Mouse (Mus musculus) hindbrain, postnatal 0 days (tissue): ENCODE results near the gene Tspan7. TPM values are rescaled to one million over a fixed set of nuclear protein-coding genes. Genes with fewer than 3 reads are reported as not detected.
A peak's percentile ranks its signal among the peaks of the same experiment; 100 is the strongest.

Source experiments
- ATAC-seq: fragments of 200-750 bp; cut with Nextera tagmentation; 2 replicates; pipeline ENCODE4 v1.8.0; 2017; ENCODE audit warnings: mild to moderate bottlenecking, moderate TSS enrichment, moderate library complexity
- DNase-seq: peaks from one replicate; pipeline ENCODE4 v3.0.0-alpha.2; 2015; ENCODE audit warnings: low spot score
- H3K27ac ChIP-seq: fragments of 300-500 bp; sonication (generic); 2 replicates; pipeline ENCODE4 v1.5.1; 2014; ENCODE audit warnings: mild to moderate bottlenecking
- H3K27me3 ChIP-seq: fragments of 300-500 bp; sonication (generic); 2 replicates; pipeline ENCODE4 v1.6.1; 2014; ENCODE audit warnings: low read length, mixed read lengths; ENCODE audit not compliant: insufficient read depth
- H3K36me3 ChIP-seq: fragments of 300-500 bp; sonication (generic); 2 replicates; pipeline ENCODE4 v1.6.1; 2014; ENCODE audit warnings: low read length, mixed read lengths; ENCODE audit not compliant: insufficient read depth
- H3K4me1 ChIP-seq: fragments of 300-500 bp; sonication (generic); 2 replicates; pipeline ENCODE4 v1.6.1; 2014; ENCODE audit warnings: antibody characterized with exemption, low read length, mixed read lengths; ENCODE audit not compliant: insufficient read depth
- H3K4me2 ChIP-seq: fragments of 300-500 bp; sonication (generic); 2 replicates; pipeline ENCODE4 v1.6.1; 2014; ENCODE audit warnings: low read depth, mild to moderate bottlenecking, low read length, moderate library complexity, mixed read lengths
- H3K4me3 ChIP-seq: fragments of 300-500 bp; sonication (generic); 2 replicates; pipeline ENCODE4 v1.5.1; 2014; ENCODE audit warnings: low read length
- H3K9ac ChIP-seq: fragments of 300-500 bp; sonication (generic); replicated peaks from 2 replicates; pipeline ENCODE4 v1.6.1; 2014; ENCODE audit warnings: mild to moderate bottlenecking, low read length, moderate library complexity, mixed read lengths
- H3K9me3 ChIP-seq: fragments of 300-500 bp; sonication (generic); 2 replicates; pipeline ENCODE4 v1.6.1; 2016; ENCODE audit warnings: low read length, mixed read lengths
- CTCF ChIP-seq: IDR thresholded peaks from 2 replicates; pipeline ENCODE4 v1.5.1; 2016; ENCODE audit warnings: antibody characterized with exemption, control low read depth, low read depth
- WGBS: fragments of 180-500 bp; shearing (Covaris S2); extraction: QIAGEN DNeasy Blood & Tissue Kit; methylation state at CpG from one replicate; pipeline ENCODE4 v1.1.7; 2014; 5-methylcytosine and 5-hydroxymethylcytosine counted together
- polyA plus RNA-seq: library from polyadenylated mRNA; unstranded; fragments of >200 nt; fragmentation: Nextera tagmentation; extraction: Ambion mirVana; gene quantifications from 2 replicates; pipeline ENCODE4 v1.2.1, GENCODE M21; 2015
- total RNA-seq: library from RNA; depleted of rRNA; stranded (reverse); fragments of >200 nt; gene quantifications from 2 replicates; pipeline ENCODE4 v1.2.3, GENCODE M21; 2014

The Tspan7 gene
- total and polyA plus RNA-seq, 2 experiments from 2014 or later = 297 to 669 TPM

DNA sequence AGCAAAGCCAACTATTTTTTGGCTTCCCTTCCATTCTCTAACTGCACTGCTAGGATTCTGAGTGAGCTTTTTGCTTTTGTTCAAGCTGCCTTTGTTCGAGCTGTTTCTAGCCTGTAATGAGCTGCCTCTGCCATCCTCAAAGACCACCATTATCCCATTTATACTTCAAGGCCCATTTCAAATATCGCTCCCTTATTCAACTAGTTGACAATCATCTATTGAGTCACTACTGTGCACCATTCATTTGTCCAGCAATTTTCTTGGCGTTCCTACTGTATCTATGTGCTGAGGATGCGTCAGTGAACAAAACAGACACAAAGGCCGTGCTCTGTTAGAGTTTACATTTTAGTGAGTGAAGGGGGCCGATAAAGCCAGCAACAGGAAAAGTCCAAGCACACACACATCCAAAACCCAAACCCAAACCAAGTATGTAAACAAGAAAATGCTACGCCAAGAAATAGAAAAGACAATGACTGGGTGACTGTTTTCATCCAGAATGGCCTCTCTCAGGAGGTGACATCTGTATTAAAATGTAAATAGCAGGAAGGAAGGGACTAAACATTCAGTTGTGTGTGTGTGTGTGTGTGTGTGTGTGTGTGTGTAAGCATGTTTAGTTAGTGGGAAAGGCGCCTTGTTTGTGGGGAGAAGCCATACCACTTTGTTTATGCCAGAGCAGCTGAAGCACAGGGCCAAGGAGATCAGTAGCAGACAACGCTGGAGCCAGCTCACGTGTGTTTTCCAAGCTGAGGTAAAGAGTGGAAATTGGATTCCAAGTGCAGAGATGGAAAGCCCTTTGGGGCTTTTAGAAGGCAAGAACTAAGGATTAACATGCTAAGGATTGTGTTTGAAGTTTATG, 5.7 kb upstream of the Tspan7 start:
- 67% methylated on average over 10 of the region's 10 CpGs for WGBS
- H3K9me3 ChIP-seq = no peaks in the 10 kb centered on the region
- H3K36me3 ChIP-seq = no peaks in the 10 kb centered on the region
- no peak overlapping the region for H3K27ac ChIP-seq
- ATAC-seq (peak; percentile 74), DNase-seq (peak; percentile 16)
- no peak overlapping the region for H3K4me3 ChIP-seq
- H3K27me3 ChIP-seq = no peaks in the 10 kb centered on the region
- H3K4me1 ChIP-seq = no peaks in the 10 kb centered on the region
- no peak overlapping the region for H3K4me2 ChIP-seq
- no peak for TF ChIP-seq CTCF
- H3K9ac ChIP-seq = no peak overlapping the region

DNA sequence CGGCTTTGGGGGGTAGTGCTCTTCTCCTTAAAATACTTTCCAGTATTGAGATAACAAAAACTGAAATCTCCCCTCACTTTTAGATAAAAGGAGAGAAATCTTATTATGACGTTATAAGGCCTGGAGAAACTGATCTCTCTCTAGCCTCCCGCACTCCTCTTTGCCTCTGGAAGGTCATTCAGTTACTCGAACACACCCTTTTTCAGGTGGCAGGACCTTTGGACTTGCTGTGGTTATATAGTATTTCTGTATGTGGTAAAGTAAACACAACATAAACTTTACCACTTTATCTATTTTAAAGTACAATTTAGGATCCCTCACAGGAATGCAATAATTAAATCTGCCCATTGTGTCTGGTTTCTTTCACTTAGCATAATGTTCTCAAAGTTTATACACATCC, 5.0 kb upstream of the Tspan7 start:
- no peak overlapping the region for H3K9ac ChIP-seq
- H3K27me3 ChIP-seq = no peaks in the 10 kb centered on the region
- H3K36me3 ChIP-seq = no peaks in the 10 kb centered on the region
- no peak overlapping the region for H3K4me3 ChIP-seq
- 82% methylated on average over 4 of the region's 4 CpGs for WGBS
- H3K4me1 ChIP-seq = no peaks in the 10 kb centered on the region
- no peak overlapping the region for H3K4me2 ChIP-seq
- no peak for DNase-seq
- H3K27ac ChIP-seq = no peak overlapping the region
- no peak for TF ChIP-seq CTCF
- ATAC-seq = no peak
- H3K9me3 ChIP-seq = no peaks in the 10 kb centered on the region

- Histone ChIP-seq H3K27me3 (no peaks in the 10 kb centered on the region), H3K9ac (peak overlapping the region; percentile 65), H3K4me1 (no peaks in the 10 kb centered on the region), H3K36me3 (no peaks in the 10 kb centered on the region), H3K9me3 (no peaks in the 10 kb centered on the region), H3K4me2 (peak overlapping the region; percentile 58), H3K4me3 (peak overlapping the region; percentile 52), H3K27ac (peak overlapping the region; percentile 76)
- DNase-seq = peak; percentile 72
- 21% methylated on average over 27 of the region's 27 CpGs for WGBS
- peak; percentile 50 for TF ChIP-seq CTCF
- peak; percentile 93 for ATAC-seq
Observed at GRCm38 (mm10) chrX:10485664-10486211, 780 bp downstream of the Tspan7 start.

- Histone ChIP-seq H3K27me3 (no peaks in the 10 kb centered on the region), H3K4me2 (no peak overlapping the region), H3K9ac (no peak overlapping the region), H3K9me3 (no peaks in the 10 kb centered on the region), H3K36me3 (no peaks in the 10 kb centered on the region), H3K4me3 (no peak overlapping the region), H3K27ac (no peak overlapping the region), H3K4me1 (no peaks in the 10 kb centered on the region)
- TF ChIP-seq CTCF = no peak
- ATAC-seq = no peak
- DNase-seq = no peak
- WGBS = 90% methylated on average over 2 of the region's 2 CpGs
Observed at GRCm38 (mm10) chrX:10498580-10498979, 13.6 kb downstream of the Tspan7 start.

GRCm38 (mm10) chrX:10502616-10503015, 17.7 kb downstream of the Tspan7 start:
- Histone ChIP-seq H3K4me2 (no peak overlapping the region), H3K9me3 (no peaks in the 10 kb centered on the region), H3K27ac (no peak overlapping the region), H3K4me1 (no peaks in the 10 kb centered on the region), H3K9ac (no peak overlapping the region), H3K4me3 (no peak overlapping the region), H3K36me3 (no peaks in the 10 kb centered on the region), H3K27me3 (no peaks in the 10 kb centered on the region)
- no peak for ATAC-seq
- TF ChIP-seq CTCF = no peak
- WGBS = 71% methylated on average over 2 of the region's 2 CpGs
- DNase-seq = no peak

DNA sequence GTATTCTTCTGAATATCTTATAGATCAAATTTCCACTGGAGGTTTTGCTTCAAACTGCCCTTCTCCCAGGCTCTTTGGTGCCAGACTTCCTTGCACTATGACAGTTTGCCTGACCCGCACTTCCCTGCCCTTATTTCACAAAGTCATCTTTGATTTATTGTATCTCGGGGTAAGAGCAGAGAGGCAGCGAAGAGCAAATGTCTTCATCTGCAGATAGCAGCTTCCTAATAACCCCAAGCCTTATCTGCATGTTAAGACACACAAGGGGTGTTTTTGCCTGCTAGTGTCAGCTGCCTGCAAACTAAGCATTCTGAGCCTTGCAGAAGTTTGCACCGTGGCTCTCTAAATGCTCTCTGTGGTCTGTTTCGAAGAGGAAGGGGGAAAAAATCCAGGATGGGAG, 29.5 kb downstream of the Tspan7 start:
- Histone ChIP-seq H3K4me2 (no peak overlapping the region), H3K27me3 (no peaks in the 10 kb centered on the region), H3K27ac (peak overlapping the region; percentile 15; the same call in 1 of the 2 replicates), H3K9me3 (no peaks in the 10 kb centered on the region), H3K36me3 (no peaks in the 10 kb centered on the region), H3K9ac (no peak overlapping the region), H3K4me1 (no peaks in the 10 kb centered on the region), H3K4me3 (no peak overlapping the region)
- no peak for TF ChIP-seq CTCF
- no peak for ATAC-seq
- no peak for DNase-seq
- whole genome bisulfite sequencing = 62% methylated on average over 5 of the region's 5 CpGs

- WGBS = 52% methylated on average over 3 of the region's 3 CpGs
- Histone ChIP-seq H3K9ac (no peak overlapping the region), H3K27me3 (no peaks in the 10 kb centered on the region), H3K36me3 (no peaks in the 10 kb centered on the region), H3K4me1 (no peaks in the 10 kb centered on the region), H3K27ac (no peak overlapping the region), H3K4me2 (no peak overlapping the region), H3K9me3 (no peaks in the 10 kb centered on the region), H3K4me3 (no peak overlapping the region)
- no peak for ATAC-seq
- no peak for DNase-seq
- TF ChIP-seq CTCF = no peak
Observed at GRCm38 (mm10) chrX:10514971-10515370, 30.0 kb downstream of the Tspan7 start.
